Mouse (Mus musculus): ENCODE data around the gene Dapl1.
A peak's percentile ranks its signal among the peaks of the same experiment; 100 is the strongest.

Gene Dapl1

DNA sequence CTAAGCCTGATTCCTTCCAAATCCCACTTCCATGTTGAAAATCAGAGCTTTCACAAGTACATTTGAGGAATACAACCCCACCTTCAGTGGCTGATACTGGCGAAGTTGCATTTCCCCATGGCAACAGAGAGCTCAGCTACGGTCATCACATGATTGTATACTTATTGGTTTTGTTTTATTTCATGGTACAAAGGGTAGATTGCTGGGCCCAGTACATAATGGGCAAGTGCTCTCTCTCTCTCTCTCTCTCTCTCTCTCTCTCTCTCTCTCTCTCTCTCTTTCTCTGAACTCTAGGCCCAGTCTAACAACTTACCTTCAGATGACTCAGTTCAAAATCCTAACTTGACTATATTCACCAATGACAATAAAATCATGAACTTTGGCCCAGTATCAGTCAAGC, 52.5 kb downstream of the Dapl1 start:
- DNase-seq (ENCODE audit: low spot score in 2 of 2) = no peak

DNA sequence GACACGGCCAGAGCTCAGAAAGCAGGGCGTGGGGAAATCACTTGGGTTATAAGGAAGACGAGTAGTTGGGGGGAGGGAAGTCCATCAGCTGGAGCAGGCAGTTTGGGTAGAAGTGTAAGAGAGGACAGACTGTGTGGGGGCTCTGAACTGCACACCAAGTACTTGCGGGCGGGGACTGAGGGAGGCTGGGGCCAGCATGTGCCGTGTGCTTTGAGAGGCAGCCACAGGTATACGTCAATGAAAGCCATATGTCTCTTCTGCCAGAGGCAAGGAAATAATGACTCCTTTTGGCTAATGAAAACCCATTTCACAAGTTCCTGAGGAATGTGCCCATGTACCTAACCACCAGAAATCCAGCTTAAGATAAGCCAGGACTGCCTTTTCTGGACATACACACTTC, 53.6 kb downstream of the Dapl1 start:
- no peak for DNase-seq (ENCODE audit: low spot score in 2 of 2)

DNA sequence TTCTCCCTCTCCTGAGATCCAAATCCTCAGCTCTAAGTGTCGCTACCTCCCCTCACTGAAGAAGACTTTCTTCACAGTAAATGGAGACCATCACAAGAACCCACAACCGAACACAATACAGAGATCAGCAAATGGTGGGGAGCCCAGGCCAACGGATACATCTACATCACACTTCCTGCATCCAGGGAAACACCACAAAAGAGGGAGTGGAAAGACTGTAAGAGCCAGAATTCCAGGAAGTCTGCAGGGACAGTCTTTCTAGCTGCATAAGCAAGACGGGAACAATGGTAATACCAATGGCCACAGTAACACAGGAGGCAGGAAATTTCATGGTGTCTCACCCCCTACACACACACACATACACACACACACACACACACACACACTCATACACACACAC, 55.3 kb downstream of the Dapl1 start:
- DNase-seq (ENCODE audit: low spot score in 2 of 2) = no peak

- peak; percentile 48 to 66 for DNase-seq (ENCODE audit: low spot score in 2 of 2)
Observed at GRCm38 (mm10) chr2:59541121-59541887, 56.9 kb downstream of the Dapl1 start.

DNA sequence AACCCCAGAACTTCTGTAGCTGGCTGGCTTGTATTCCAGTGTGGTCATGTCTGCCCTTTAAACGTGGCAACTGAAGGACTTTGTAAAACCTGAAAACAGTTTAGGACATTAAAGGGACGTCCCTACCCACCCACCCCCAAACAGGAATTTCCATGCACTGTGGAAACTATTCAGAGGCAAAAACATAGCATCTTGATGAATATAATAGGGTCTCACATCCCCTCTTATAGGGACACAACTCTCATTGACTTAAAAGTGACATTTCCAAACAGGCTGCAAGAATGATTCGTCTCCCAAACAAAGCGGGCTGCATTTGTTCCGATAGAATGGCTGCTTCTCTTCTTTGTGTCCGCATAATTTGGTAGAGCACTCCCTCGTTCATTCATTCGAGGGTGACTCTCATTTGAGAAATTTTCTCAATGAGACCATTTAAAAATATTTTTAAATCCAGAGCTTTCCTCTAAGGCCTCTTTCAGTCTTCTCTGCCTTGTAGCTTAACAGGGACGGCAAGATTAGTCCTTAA, 59.2 kb downstream of the Dapl1 start:
- DNase-seq (ENCODE audit: low spot score in 2 of 2) = no peak

DNA sequence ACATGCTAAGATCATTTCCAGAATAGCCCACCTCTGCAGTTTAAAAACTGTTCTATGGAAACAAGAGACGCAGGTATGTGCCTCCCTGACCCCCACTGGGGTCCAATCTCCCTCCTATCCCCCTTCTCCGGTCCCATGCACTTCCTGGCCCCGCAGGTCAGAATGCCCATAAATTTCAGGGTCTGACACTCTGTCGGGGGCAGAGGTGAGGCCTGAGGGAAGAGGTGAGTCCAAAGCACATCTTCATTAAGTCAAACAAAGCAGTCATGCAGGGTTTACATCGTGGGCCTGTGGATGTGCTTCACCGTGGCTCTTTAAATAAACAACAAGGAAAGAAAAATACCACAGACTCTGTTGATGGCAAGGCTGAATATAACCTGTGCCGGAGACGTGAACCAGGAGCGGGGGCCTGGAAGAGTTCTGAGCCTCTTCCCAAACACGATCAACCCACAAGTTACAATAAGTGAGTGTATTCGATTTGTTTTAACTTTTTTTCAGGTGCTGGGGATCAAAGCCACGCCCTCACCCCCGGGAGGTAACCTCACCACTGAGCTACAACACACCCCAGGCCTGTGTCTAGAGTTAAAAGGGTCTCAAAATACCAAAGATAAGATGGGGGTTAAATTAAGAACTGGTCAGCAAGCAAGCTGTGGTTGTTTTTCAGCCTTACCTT, 59.9 kb downstream of the Dapl1 start:
- no peak for DNase-seq (ENCODE audit: low spot score in 2 of 2)

DNA sequence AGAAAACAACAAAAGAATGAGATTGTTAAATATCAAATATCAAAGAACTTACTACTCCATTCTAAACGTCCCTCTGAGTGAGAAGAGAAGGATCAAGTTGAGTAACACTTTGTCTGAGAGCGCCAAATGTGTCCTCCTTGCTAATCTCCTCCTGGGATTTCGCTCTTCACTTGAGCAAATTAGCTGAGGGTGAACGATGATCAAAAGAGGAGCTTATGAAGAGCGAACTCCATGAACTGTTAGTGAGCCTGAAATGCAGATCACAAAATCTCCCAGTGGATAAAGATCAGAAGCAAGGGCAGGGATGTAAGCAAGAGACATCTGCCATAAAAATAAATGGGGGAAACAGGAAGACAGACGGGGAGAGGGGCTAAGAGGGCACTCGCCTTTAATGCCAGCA, 60.5 kb downstream of the Dapl1 start:
- DNase-seq (ENCODE audit: low spot score in 2 of 2) = no peak

- no peak for DNase-seq (ENCODE audit: low spot score in 2 of 2)
Observed at GRCm38 (mm10) chr2:59547369-59548099, 63.1 kb downstream of the Dapl1 start.

DNA sequence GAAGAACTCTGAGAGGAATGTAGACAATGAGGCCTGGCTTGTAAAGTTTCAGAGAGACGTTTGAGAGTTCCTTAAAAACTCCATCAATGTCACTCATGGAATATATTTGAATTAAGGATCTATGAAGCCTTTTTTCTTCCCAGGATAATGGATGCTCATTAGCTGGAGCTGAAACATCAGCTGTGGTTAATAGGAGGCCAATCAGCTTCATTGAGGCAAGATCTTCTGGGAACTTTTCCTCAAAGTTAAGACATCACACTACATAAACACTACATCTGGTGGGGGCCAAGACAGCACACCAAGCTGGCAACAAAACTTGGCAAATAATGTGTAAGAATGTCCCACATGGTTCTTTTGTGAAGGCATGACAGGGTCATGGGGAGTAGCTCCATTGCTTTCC, 68.3 kb downstream of the Dapl1 start:
- no peak for DNase-seq (ENCODE audit: low spot score in 2 of 2)

DNA sequence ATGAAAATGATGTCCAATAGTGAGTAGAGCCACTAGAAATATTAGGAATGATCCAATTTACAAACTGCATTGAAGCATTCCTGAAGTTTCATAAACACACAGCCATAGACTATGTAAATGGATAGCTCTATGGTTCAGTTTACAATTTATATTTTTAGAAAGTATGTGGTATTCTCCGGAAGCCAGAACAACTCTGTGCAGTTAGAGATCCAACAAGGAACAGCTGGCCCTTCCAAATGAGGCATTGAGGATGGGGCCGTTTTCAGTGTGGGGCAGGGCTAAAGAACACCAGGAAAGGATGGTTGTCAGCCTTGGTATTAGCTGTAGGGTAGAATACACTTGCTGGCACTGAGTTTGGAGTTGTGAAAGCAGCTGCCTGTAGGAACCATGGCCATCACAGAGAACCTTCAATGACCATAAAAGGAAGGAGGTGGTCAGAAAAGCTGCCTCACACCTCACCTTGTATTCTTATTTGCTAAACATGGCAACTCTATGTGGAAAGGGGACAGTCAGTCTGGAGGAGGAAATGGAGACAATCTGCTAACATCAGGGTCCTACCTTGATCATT, 70.0 kb downstream of the Dapl1 start:
- DNase-seq (ENCODE audit: low spot score in 2 of 2) = no peak

All from spleen, postnatal 36 days (tissue).